Mouse (Mus musculus): ENCODE data around the gene Kcnk7. TPM values are rescaled to one million over a fixed set of nuclear protein-coding genes. Genes with fewer than 3 reads are reported as not detected.

Kcnk7 gene
- polyA plus RNA-seq, 1 experiment = not detected

DNA sequence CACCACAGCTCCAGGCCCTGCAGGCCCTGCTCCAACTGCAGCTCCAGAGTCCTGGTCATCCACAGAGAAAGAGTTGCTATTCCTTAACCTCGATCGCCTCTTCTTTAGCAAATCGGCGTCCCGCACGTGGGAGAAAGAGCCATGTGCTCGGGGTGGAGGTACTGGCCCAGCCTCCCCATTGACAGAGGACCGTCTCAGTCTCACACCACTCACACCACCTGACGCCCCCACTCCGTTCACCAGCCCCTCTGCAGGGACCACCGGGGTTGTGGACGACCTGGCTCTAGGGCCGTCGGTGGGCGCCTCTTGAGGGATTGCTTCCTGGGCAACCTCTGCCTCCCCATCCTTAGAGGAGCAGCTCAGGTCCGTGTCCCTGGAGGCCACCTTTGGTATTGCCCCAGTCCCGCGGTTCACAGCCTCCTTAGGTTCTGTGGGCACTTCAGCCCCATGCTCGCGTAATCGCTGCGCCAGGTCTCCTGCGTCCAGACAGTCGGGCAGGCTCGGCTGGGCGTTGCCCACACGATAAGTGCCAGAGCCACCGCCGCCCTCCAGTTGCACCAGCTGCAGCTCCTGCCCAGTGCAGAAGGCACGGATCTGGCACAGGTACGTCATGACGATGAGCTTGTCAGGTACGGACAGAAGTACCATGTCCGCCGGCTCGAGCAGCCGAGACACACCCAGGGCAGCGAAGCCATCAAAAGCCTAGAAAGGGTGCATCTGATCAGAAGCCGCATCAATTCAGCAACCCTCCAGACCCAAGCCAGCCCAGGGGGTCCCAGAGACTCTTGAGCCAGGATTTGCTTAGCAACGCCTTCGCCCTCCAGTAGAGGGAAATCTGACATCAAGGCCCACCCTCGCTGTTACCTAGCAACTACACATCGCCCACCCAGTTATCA, 11.9 kb downstream of the Kcnk7 start:
- H3K27ac ChIP-seq (ENCODE audit: insufficient read depth, low read depth, low read length) = no peak overlapping the region
- WGBS = 26% methylated on average over 43 of the region's 43 CpGs
- peak; percentile 50; the same call in 1 of the 2 replicates for TF ChIP-seq CTCF (IDR thresholded peaks at IDR 0.05; ENCODE audit: insufficient read depth, low read depth, low read length)
- TF ChIP-seq POLR2A (IDR thresholded peaks at IDR 0.05; ENCODE audit: insufficient read depth, low read depth, low read length) = no peak

DNA sequence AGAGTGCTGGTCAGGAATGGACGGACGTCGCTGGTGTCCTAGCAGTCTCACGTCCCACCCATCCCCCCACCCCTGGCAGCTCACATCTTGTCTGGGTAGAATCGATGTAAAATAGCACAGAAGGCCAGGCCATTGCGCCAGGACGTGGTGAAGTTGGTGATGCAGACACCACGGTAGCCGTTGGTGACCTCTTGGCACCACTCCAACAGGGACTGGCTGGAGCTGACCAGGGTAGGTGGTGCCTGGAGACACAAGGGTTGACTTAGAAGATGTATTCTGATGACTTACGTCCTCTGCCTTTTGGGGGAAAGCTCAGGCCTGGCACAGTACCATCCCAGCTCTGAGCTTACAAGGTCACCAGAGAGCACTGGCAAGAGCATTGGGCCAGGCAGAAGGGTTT, 12.8 kb downstream of the Kcnk7 start:
- TF ChIP-seq CTCF (IDR thresholded peaks at IDR 0.05; ENCODE audit: insufficient read depth, low read depth, low read length) (no peak), POLR2A (IDR thresholded peaks at IDR 0.05; ENCODE audit: insufficient read depth, low read depth, low read length) (no peak)
- peaks cover 24% of the 10 kb centered on the region for H3K4me1 ChIP-seq (ENCODE audit: control insufficient read depth, insufficient read depth, low read length)
- H3K4me3 ChIP-seq (ENCODE audit: insufficient read depth, low read depth, low read length) = no peak overlapping the region
- no peak overlapping the region for H3K27ac ChIP-seq (ENCODE audit: insufficient read depth, low read depth, low read length)
- WGBS = 47% methylated on average over 10 of the region's 10 CpGs

More for the DNA sequence above, 11.9 kb downstream of the Kcnk7 start:
- H3K4me3 ChIP-seq (ENCODE audit: insufficient read depth, low read depth, low read length) = peak overlapping the region; percentile 31
- H3K4me1 ChIP-seq (ENCODE audit: control insufficient read depth, insufficient read depth, low read length) = peaks cover 24% of the 10 kb centered on the region

DNA sequence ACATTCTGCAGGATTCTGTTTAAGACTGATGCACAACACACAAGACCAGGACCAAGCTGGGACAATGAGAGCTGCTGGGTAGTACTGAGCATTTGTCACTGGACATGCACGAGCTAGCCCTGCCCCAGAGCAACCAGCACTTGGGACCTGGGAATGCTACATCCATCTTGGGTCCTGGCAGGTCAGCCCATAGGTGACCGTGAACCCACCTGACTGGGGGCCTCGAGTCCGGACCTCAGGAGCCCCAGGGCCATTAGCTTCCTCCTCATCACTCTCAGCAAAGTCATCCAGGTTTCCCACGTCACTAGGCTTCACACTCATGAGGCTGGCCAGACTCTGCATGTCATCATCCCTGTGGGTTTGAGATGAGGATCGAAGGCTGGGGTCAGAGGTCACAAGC, 17.1 kb downstream of the Kcnk7 start:
- Histone ChIP-seq H3K4me1 (ENCODE audit: control insufficient read depth, insufficient read depth, low read length) (peaks cover 15% of the 10 kb centered on the region), H3K4me3 (ENCODE audit: insufficient read depth, low read depth, low read length) (no peak overlapping the region), H3K27ac (ENCODE audit: insufficient read depth, low read depth, low read length) (no peak overlapping the region)
- TF ChIP-seq CTCF (IDR thresholded peaks at IDR 0.05; ENCODE audit: insufficient read depth, low read depth, low read length) (no peak), POLR2A (IDR thresholded peaks at IDR 0.05; ENCODE audit: insufficient read depth, low read depth, low read length) (no peak)
- WGBS = 92% methylated on average over 6 of the region's 6 CpGs

DNA sequence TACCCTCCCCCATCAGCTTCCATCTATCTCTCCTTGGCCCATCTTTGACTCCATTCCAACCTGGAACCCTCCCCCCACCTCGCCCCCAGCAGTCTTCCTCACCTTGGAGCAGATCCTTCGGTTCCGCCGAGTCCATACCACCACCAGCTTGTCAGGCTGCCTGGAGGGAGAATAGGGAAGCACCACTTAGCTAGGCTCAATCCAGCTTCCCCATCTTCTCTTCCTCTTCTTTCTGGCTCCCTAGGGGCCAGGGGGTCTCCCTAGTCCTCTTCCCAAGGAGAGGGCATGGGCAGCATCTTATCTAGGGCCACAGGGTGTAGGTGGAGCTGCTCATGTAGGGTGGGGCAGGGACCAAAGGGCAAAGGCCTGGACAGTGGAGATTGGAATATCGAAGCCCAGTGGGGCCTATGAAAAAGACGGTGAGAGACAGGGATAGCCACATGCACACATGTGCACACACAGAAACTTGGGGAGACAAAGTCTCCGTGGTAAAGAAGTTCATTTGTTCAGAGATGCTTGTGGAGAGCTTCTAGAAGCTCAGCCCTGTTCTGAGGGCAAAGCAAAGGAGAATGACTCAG, 18.8 kb downstream of the Kcnk7 start:
- Histone ChIP-seq H3K4me1 (ENCODE audit: control insufficient read depth, insufficient read depth, low read length) (peaks cover 13% of the 10 kb centered on the region), H3K4me3 (ENCODE audit: insufficient read depth, low read depth, low read length) (no peak overlapping the region), H3K27ac (ENCODE audit: insufficient read depth, low read depth, low read length) (no peak overlapping the region)
- no peak for TF ChIP-seq CTCF (IDR thresholded peaks at IDR 0.05; ENCODE audit: insufficient read depth, low read depth, low read length)
- no peak for TF ChIP-seq POLR2A (IDR thresholded peaks at IDR 0.05; ENCODE audit: insufficient read depth, low read depth, low read length)
- 92% methylated on average over 7 of the region's 7 CpGs for WGBS

DNA sequence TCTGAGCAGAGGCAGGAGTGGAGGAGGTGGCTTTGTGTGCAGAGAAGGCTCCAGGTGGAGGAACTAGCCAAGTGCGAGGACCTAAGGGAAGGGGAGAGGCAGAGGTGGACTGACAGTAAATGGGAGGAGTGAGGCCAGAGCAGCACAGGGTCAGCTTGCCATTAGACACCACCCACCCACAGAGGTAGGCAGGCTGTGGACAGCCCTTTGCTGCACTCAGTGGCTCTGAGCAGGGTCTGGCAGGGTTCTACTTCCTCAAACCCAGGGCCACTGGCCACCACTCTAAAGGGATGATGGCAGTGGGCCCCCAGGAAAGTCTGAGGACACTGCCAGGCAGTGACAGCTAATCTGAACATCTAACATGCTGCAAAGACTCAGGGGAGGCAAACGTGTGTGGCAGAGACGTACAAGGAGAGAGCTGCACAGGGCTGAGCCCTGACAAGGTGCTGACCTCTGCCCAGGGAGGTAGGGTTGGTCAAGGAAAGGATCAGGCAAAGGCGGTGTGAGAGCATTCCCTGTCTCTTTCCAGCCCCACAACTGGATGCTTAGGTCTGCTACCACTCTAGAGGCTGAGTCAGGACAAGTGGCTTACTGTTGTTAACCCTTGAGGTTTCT, 19.9 kb downstream of the Kcnk7 start:
- H3K4me1 ChIP-seq (ENCODE audit: control insufficient read depth, insufficient read depth, low read length) = peaks cover 21% of the 10 kb centered on the region
- TF ChIP-seq CTCF (IDR thresholded peaks at IDR 0.05; ENCODE audit: insufficient read depth, low read depth, low read length) = no peak
- no peak for TF ChIP-seq POLR2A (IDR thresholded peaks at IDR 0.05; ENCODE audit: insufficient read depth, low read depth, low read length)
- WGBS = 74% methylated on average over 4 of the region's 4 CpGs
- no peak overlapping the region for H3K4me3 ChIP-seq (ENCODE audit: insufficient read depth, low read depth, low read length)
- H3K27ac ChIP-seq (ENCODE audit: insufficient read depth, low read depth, low read length) = no peak overlapping the region

DNA sequence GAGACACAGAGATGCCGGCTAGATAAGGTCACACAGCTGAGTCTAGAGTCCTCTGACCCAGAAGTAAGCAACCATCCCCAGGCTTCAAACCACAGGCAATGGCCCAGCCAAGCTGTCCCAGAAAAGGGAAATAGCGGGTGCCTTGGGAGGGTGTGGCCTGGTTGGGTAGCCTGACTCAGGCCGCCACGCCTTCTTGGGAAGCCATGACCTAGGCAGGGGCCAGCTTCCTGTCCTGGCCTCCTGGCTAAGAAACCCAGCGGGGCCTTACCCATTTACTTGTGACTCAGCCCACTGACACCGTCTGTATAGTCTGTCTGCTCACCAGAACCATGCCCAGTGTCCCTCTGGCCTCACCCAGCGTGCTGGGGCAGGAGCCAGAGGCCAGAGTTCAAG, 20.4 kb downstream of the Kcnk7 start:
- Histone ChIP-seq H3K27ac (ENCODE audit: insufficient read depth, low read depth, low read length) (no peak overlapping the region), H3K4me3 (ENCODE audit: insufficient read depth, low read depth, low read length) (no peak overlapping the region), H3K4me1 (ENCODE audit: control insufficient read depth, insufficient read depth, low read length) (peaks cover 21% of the 10 kb centered on the region)
- WGBS = 82% methylated on average over 7 of the region's 7 CpGs
- TF ChIP-seq POLR2A (IDR thresholded peaks at IDR 0.05; ENCODE audit: insufficient read depth, low read depth, low read length) = no peak
- TF ChIP-seq CTCF (IDR thresholded peaks at IDR 0.05; ENCODE audit: insufficient read depth, low read depth, low read length) = no peak

DNA sequence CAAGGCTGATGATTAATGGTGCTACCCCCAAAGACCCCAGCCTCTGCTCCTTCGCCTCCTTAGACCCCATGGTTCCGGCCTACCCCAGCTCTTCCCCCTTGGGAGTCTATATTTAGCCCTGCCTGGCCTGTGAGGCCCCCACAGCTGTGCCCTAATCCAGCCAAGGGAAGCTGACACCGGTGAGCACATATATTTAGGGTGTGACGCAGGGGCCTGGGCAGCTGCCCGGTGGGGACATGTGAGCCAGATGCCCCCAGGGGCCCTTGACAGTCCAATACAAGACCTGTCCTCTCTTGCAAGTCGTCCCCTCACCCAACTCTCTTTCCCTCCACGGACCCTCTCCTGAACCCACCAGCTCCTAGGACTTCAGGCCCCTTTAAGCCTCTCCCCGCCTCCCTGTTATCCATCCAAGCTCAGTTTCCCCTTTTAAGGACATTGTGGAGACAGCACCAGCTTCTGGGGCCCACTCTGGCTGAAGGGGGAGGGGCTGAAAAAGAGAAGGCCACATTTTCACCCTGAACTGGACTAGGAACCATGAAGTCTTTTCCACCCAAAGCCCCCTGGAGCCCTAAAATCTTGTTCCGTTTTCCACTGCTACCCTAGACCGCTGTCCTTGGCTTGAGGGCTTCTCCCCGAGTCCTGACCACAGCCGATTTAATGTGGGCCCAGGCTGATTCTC, 21.0 kb downstream of the Kcnk7 start:
- no peak for TF ChIP-seq CTCF (IDR thresholded peaks at IDR 0.05; ENCODE audit: insufficient read depth, low read depth, low read length)
- TF ChIP-seq POLR2A (IDR thresholded peaks at IDR 0.05; ENCODE audit: insufficient read depth, low read depth, low read length) = no peak
- WGBS = 76% methylated on average over 12 of the region's 12 CpGs
- no peak overlapping the region for H3K27ac ChIP-seq (ENCODE audit: insufficient read depth, low read depth, low read length)

DNA sequence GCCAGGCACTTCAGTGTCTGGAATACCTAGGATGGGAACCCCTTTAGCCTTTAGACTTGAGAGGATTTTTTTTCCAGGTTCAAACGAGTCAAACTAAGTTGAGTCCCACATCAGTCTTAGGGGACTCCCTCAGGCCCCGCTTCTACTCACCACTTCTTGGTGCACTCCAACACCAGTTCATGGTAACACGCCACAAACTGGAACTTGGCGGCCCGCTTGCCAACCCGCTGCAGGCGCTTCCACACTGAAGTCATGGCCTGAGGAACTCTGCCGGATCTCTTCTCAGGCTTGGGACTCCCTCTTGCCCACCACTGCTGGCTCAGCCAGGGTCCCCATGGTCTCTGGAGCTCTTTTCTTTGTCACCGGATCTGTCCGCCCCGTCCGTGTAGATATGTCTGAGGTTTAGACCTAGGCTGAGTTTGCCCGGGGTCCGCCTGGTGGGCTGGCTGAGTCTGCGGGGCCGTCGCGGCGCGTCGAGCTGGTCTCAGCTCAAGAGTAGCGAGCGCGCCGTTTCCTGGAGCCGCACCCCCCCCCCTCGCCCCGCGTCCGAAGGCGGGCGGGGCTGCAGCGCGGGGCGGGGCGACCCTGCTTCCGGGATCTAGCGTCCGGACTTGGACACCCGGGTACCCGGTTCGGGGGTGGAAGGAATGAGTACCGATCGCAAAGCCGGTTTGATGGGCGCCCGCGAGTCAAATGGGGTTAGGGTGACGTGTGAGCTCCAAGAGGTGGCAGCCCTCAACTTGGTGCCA, 21.8 kb downstream of the Kcnk7 start, which contains the start of gene Ehbp1l1:
Gene Ehbp1l1 (minus strand): TSS at position 551 of the 749 bp plus-strand sequence.
- peaks cover 28% of the 10 kb centered on the region for H3K4me1 ChIP-seq (ENCODE audit: control insufficient read depth, insufficient read depth, low read length)
- WGBS = 14% methylated on average over 49 of the region's 49 CpGs
- TF ChIP-seq POLR2A (IDR thresholded peaks at IDR 0.05; ENCODE audit: insufficient read depth, low read depth, low read length) (no peak), CTCF (IDR thresholded peaks at IDR 0.05; ENCODE audit: insufficient read depth, low read depth, low read length) (no peak)
- H3K4me3 ChIP-seq (ENCODE audit: insufficient read depth, low read depth, low read length) = peak within 1 kb of the TSS; percentile 38
- H3K27ac ChIP-seq (ENCODE audit: insufficient read depth, low read depth, low read length) = no peak within 1 kb of the TSS

More for the DNA sequence above, 21.0 kb downstream of the Kcnk7 start:
- Histone ChIP-seq H3K4me3 (ENCODE audit: insufficient read depth, low read depth, low read length) (no peak overlapping the region), H3K4me1 (ENCODE audit: control insufficient read depth, insufficient read depth, low read length) (peaks cover 21% of the 10 kb centered on the region)

Measured in olfactory bulb, adult 2 months (tissue).